Mouse (Mus musculus) heart, postnatal 0 days (tissue): ENCODE measurements around the gene 9130213A22Rik.

Experiments
- CTCF ChIP-seq: IDR thresholded peaks from 2 replicates; pipeline ENCODE4 v1.5.1; 2016; ENCODE audit warnings: antibody characterized with exemption, control low read depth, low read depth
- EP300 ChIP-seq: IDR thresholded peaks from 2 replicates; pipeline ENCODE4 v1.6.1; 2016; ENCODE audit warnings: antibody characterized with exemption, low read depth

DNA sequence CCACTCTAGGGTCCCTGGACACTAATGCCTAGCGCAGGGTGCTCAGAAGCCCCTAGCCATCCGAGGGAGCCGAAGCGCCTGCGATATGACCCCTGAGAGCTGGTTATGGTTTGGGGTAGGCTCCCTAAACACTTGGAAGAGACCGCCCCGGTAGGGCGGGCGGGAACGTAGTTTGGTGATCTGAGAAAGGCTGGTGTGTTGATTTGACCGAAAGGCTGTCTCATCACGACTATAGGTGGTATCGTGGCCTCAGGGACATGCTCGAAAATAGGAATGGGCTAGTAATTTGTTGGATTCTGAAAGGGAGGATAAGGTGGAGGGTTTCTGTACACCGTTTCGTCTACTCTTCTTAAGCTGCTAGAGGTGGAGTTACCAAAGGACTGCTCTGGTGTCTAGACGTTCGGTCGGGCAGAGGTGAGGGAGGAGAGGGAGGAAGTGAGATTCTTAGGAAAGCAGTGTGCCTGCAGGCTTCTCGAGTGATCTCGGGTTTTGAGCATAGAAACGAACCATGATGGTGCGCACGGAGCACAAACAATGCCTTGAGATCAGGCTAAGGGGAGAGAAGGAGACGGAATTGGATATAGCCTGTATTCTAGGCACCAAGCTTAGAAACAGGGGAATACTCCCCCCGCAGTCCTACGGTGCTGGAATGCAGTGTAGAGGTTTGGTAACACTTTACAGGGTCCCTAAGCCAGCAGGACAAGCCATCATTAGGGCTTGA is 26.7 kb downstream of the 9130213A22Rik start:
- TF ChIP-seq CTCF, result no peak
- no peak for TF ChIP-seq EP300
